In genomic region chr1:64787701-64788515, GRCm38 (mm10) we compare ENCODE assay signal across 13 mouse cellular contexts. TPM values are rescaled to one million over a fixed set of nuclear protein-coding genes. Genes with fewer than 3 reads are reported as not detected.
DNase-seq lines count a peak whose midpoint lies in the region; ATAC-seq and TF ChIP-seq lines count a peak whose summit lies in the region.
"Had no signal": no experiment of that assay in that cellular context is flagged by ENCODE, and none has a peak within 500 bp of the region (broad histone marks: within the 10 kb centered on the region; RNA-seq: fewer than 3 reads in every experiment).

No protein-coding gene starts in this region.

- 44% methylated on average over 6 of the region's 6 CpGs for WGBS in lung, postnatal 0 days
- WGBS in lung, adult 2 months, result 68% methylated on average over 6 of the region's 6 CpGs
- 34% methylated on average over 6 of the region's 6 CpGs for WGBS in large intestine, adult 2 months
- WGBS in stomach, postnatal 0 days, result 61% methylated on average over 6 of the region's 6 CpGs
- WGBS in midbrain, postnatal 0 days, result 79% methylated on average over 6 of the region's 6 CpGs

- no peaks in the 10 kb centered on the region; the same call in 1 of the 2 replicates for H3K4me1 ChIP-seq in lung, postnatal 0 days (ENCODE audit: insufficient read depth, low read depth, low read length)
- peaks cover 10% of the 10 kb centered on the region for H3K4me1 ChIP-seq in lung, adult 2 months (ENCODE audit: control insufficient read depth, insufficient read depth, low read length)
- H3K4me1 ChIP-seq in stomach, postnatal 0 days (replicated peaks; ENCODE audit: control insufficient read depth, insufficient read depth), result no peaks in the 10 kb centered on the region
- H3K4me1 ChIP-seq in midbrain, postnatal 0 days (ENCODE audit: insufficient read depth, low read length), result no peaks in the 10 kb centered on the region

- no peak overlapping the region for H3K27ac ChIP-seq in lung, postnatal 0 days (ENCODE audit: low read length)
- peak overlapping the region; percentile 78 for H3K27ac ChIP-seq in stomach, postnatal 0 days (replicated peaks)
- H3K27ac ChIP-seq in midbrain, postnatal 0 days (ENCODE audit: low read depth, low read length), result no peak overlapping the region
- H3K27ac ChIP-seq: embryonic facial prominence, embryonic 13.5 days; heart, embryonic 10.5 days; hindbrain, postnatal 0 days; midbrain, embryonic 10.5 days had no signal

- peak; percentile 46; the same call in 1 of the 2 replicates for ATAC-seq in lung, postnatal 0 days
- ATAC-seq in stomach, postnatal 0 days (ENCODE audit: low FRiP score, low TSS enrichment), result peak; percentile 97
- no peak for ATAC-seq in midbrain, postnatal 0 days (ENCODE audit: low FRiP score)
- ATAC-seq: hindbrain, postnatal 0 days had no signal

- no peak for TF ChIP-seq CTCF in lung, postnatal 0 days (IDR thresholded peaks at IDR 0.05)
- no peak for TF ChIP-seq CTCF in lung, adult 2 months (IDR thresholded peaks at IDR 0.05; ENCODE audit: insufficient read depth, low read length)
- TF ChIP-seq CTCF in stomach, postnatal 0 days (IDR thresholded peaks at IDR 0.05; ENCODE audit: low read depth), result no peak
- TF ChIP-seq CTCF in midbrain, postnatal 0 days (IDR thresholded peaks at IDR 0.05), result no peak

- no peak overlapping the region for H3K4me3 ChIP-seq in lung, postnatal 0 days (ENCODE audit: low read depth, low read length)
- H3K4me3 ChIP-seq in lung, adult 2 months (replicated peaks; ENCODE audit: extremely low read depth, low read depth, low read length), result no peak overlapping the region
- H3K4me3 ChIP-seq in stomach, postnatal 0 days (ENCODE audit: low read depth, low read length), result no peak overlapping the region
- H3K4me3 ChIP-seq in midbrain, postnatal 0 days (ENCODE audit: low read depth, low read length), result no peak overlapping the region
- H3K4me3 ChIP-seq: embryonic facial prominence, embryonic 13.5 days; heart, embryonic 10.5 days; midbrain, embryonic 10.5 days had no signal

- H3K9ac ChIP-seq in lung, postnatal 0 days (replicated peaks; ENCODE audit: low read depth), result no peak overlapping the region
- no peak overlapping the region for H3K9ac ChIP-seq in stomach, postnatal 0 days (ENCODE audit: low read length)
- no peak overlapping the region for H3K9ac ChIP-seq in midbrain, postnatal 0 days (replicated peaks; ENCODE audit: low read length, poor library complexity, severe bottlenecking)
- H3K9ac ChIP-seq: embryonic facial prominence, embryonic 13.5 days had no signal

- TF ChIP-seq POLR2A in lung, adult 2 months (IDR thresholded peaks at IDR 0.05; ENCODE audit: borderline replicate concordance, extremely low read depth, low read depth, low read length), result no peak

- TF ChIP-seq EP300 in lung, postnatal 0 days (IDR thresholded peaks at IDR 0.05), result no peak
- TF ChIP-seq EP300 in stomach, postnatal 0 days (optimal IDR thresholded peaks at IDR 0.05), result no peak

- no peaks in the 10 kb centered on the region for H3K36me3 ChIP-seq in lung, postnatal 0 days (ENCODE audit: insufficient read depth, low read length)
- H3K36me3 ChIP-seq in stomach, postnatal 0 days (ENCODE audit: control insufficient read depth, insufficient read depth, low read length), result no peaks in the 10 kb centered on the region
- no peaks in the 10 kb centered on the region for H3K36me3 ChIP-seq in midbrain, postnatal 0 days (ENCODE audit: insufficient read depth, low read length)
- H3K36me3 ChIP-seq: embryonic facial prominence, embryonic 13.5 days; heart, embryonic 10.5 days; midbrain, embryonic 10.5 days had no signal

- no peaks in the 10 kb centered on the region for H3K27me3 ChIP-seq in lung, postnatal 0 days (replicated peaks; ENCODE audit: insufficient read depth, low read length)
- H3K27me3 ChIP-seq in stomach, postnatal 0 days (ENCODE audit: control insufficient read depth, insufficient read depth, low read length), result no peaks in the 10 kb centered on the region
- H3K27me3 ChIP-seq in midbrain, postnatal 0 days (ENCODE audit: insufficient read depth, low read length), result no peaks in the 10 kb centered on the region
- H3K27me3 ChIP-seq: embryonic facial prominence, embryonic 13.5 days had no signal

- H3K9me3 ChIP-seq in lung, postnatal 0 days (ENCODE audit: low read length), result no peaks in the 10 kb centered on the region
- H3K9me3 ChIP-seq in stomach, postnatal 0 days (ENCODE audit: control insufficient read depth, low read length), result no peaks in the 10 kb centered on the region
- no peaks in the 10 kb centered on the region for H3K9me3 ChIP-seq in midbrain, postnatal 0 days (ENCODE audit: low read length)
- H3K9me3 ChIP-seq: embryonic facial prominence, embryonic 13.5 days; heart, embryonic 10.5 days; midbrain, embryonic 10.5 days had no signal

- H3K4me2 ChIP-seq in lung, postnatal 0 days (replicated peaks; ENCODE audit: low read depth, low read length), result no peak overlapping the region
- no peak overlapping the region for H3K4me2 ChIP-seq in stomach, postnatal 0 days (replicated peaks; ENCODE audit: low read depth)
- no peak overlapping the region for H3K4me2 ChIP-seq in midbrain, postnatal 0 days (ENCODE audit: low read depth, low read length, poor library complexity, severe bottlenecking)
- H3K4me2 ChIP-seq: embryonic facial prominence, embryonic 13.5 days had no signal

- peak; percentile 37 for DNase-seq in adrenal gland, postnatal 10 days
- DNase-seq in adrenal gland, postnatal 25 days, result no peak
- DNase-seq in lung, postnatal 0 days (ENCODE audit: low spot score), result no peak
- no peak for DNase-seq in lung, adult 2 months
- peak; percentile 96 for DNase-seq in large intestine, adult 2 months (ENCODE audit: low read depth, low spot score)
- DNase-seq in stomach, postnatal 0 days (ENCODE audit: low spot score), result peak; percentile 87
- DNase-seq in retina, embryonic 14.5 days (ENCODE audit: low spot score), result no peak
- DNase-seq in midbrain, postnatal 0 days (ENCODE audit: low spot score), result no peak
- DNase-seq: thymus, postnatal 36 days had no signal

RNA-seq across cellular contexts. Expression of gene Fzd5, which starts 50.4 kb away (rescaled TPM):
- total RNA-seq in adrenal gland, postnatal 10 days (2021), result 10 to 100 TPM; 12.1 to 13.7 TPM
- 11.8 and 15.4 TPM in 2 replicates for total RNA-seq in adrenal gland, postnatal 25 days (2021)
- polyA plus RNA-seq in lung, postnatal 0 days (2015; fragmentation: Nextera tagmentation; extraction: Ambion mirVana), result 3.1 and 3.5 TPM in 2 replicates
- polyA plus RNA-seq in lung, adult 2 months (2012; rRNA removed), result 28.2 and 30.9 TPM in 2 replicates
- polyA plus RNA-seq in large intestine, adult 2 months (2012; rRNA removed), result 36.4 and 87.3 TPM in 2 replicates
- polyA plus RNA-seq in stomach, postnatal 0 days (2015; fragmentation: Nextera tagmentation; extraction: Ambion mirVana), result 3.7 and 3.8 TPM in 2 replicates
- total RNA-seq in midbrain, postnatal 0 days (2014; rRNA removed), result 1.8 and 2.5 TPM in 2 replicates
- 0.40 and 0.86 TPM in 2 replicates for polyA plus RNA-seq in midbrain, postnatal 0 days (2015; fragmentation: Nextera tagmentation; extraction: Ambion mirVana)

Comparison
In these comparisons a context has a peak if more than half of its experiments do, and no peak if none do; other contexts are left out.
1. DNase-seq: peak in adrenal gland, postnatal 10 days (single experiment), large intestine, adult 2 months (single experiment) and stomach, postnatal 0 days (single experiment); none in adrenal gland, postnatal 25 days (single experiment), lung, postnatal 0 days (single experiment), lung, adult 2 months (single experiment), retina, embryonic 14.5 days (single experiment) and midbrain, postnatal 0 days (single experiment).